In the genomic region with DNA sequence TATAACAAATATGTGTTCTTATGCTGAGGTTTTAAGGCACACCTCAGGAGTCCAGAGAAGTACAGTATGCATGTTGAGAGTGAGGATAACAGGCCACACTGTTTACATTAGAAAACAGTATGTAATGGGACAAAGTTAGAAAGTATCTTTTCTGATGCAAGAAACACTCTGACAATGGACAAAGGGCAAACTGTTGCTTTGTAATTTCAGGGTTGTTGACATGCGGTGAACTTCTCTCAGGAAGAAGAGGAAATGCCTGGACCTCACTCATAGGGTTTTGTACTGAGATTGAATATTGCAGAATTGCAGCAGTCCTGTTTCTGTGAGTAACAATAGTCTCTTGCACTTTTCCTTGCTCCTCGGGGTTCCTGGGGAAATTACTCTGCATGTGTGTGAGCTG, we compare ENCODE assay signal across 8 mouse cellular contexts. TPM values are rescaled to one million over a fixed set of nuclear protein-coding genes. Genes with fewer than 3 reads are reported as not detected.
DNase-seq lines count a peak whose midpoint lies in the region; ATAC-seq and TF ChIP-seq lines count a peak whose summit lies in the region.

No protein-coding gene starts in this region.

- H3K4me1 ChIP-seq in hindbrain, embryonic 16.5 days (ENCODE audit: control insufficient read depth, insufficient read depth, low read depth, low read length), result peaks cover 7% of the 10 kb centered on the region
- H3K4me1 ChIP-seq in midbrain, embryonic 10.5 days, result peaks cover 12% of the 10 kb centered on the region

- peak overlapping the region; percentile 73 for H3K4me3 ChIP-seq in gastrocnemius, adult 2 months
- peak overlapping the region; percentile 77 for H3K4me3 ChIP-seq in hindbrain, embryonic 16.5 days (ENCODE audit: low read length)
- peak overlapping the region; percentile 70 for H3K4me3 ChIP-seq in midbrain, embryonic 10.5 days

- H3K9ac ChIP-seq in hindbrain, embryonic 16.5 days (ENCODE audit: low read depth, low read length), result no peak overlapping the region

- no peak for TF ChIP-seq POLR2A in brain, embryonic 14.5 days (IDR thresholded peaks at IDR 0.05; ENCODE audit: borderline replicate concordance, extremely low read depth, insufficient read depth, insufficient read length, poor library complexity, severe bottlenecking)

- no peak for ATAC-seq in hindbrain, embryonic 16.5 days

- H3K36me3 ChIP-seq in hindbrain, embryonic 16.5 days (ENCODE audit: control insufficient read depth, insufficient read depth, low read length), result peaks cover 6% of the 10 kb centered on the region; the same call in 1 of the 2 replicates
- H3K36me3 ChIP-seq in midbrain, embryonic 10.5 days, result peaks cover 34% of the 10 kb centered on the region

- no peaks in the 10 kb centered on the region for H3K27me3 ChIP-seq in hindbrain, embryonic 16.5 days (replicated peaks; ENCODE audit: control insufficient read depth, insufficient read depth, low read length)
- no peaks in the 10 kb centered on the region for H3K27me3 ChIP-seq in midbrain, embryonic 10.5 days (ENCODE audit: low read depth, poor library complexity, severe bottlenecking)

- WGBS in hindbrain, embryonic 16.5 days, result 21% methylated on average over 2 of the region's 2 CpGs
- 65% methylated on average over 2 of the region's 2 CpGs for WGBS in midbrain, embryonic 10.5 days

- no peaks in the 10 kb centered on the region for H3K9me3 ChIP-seq in hindbrain, embryonic 16.5 days (ENCODE audit: control insufficient read depth, low read length)
- H3K9me3 ChIP-seq in midbrain, embryonic 10.5 days (replicated peaks), result no peaks in the 10 kb centered on the region

- no peak for DNase-seq in gastrocnemius, adult 2 months
- no peak for DNase-seq in gastrocnemius, postnatal 10 days
- peak; percentile 5 for DNase-seq in brain, embryonic 14.5 days (ENCODE audit: low read depth)
- no peak for DNase-seq in midbrain, embryonic 10.5 days (ENCODE audit: low spot score)
- no peak for DNase-seq in frontal cortex, postnatal 14 days (ENCODE audit: low spot score in 2 of 2)
- DNase-seq in ovary, adult 18-20 months (ENCODE audit: low spot score), result no peak
- DNase-seq in right cerebral cortex, postnatal 36 days (ENCODE audit: low spot score in 2 of 2), result no peak

- TF ChIP-seq CTCF in gastrocnemius, adult 2 months (IDR thresholded peaks at IDR 0.05), result no peak
- TF ChIP-seq CTCF in brain, embryonic 14.5 days (IDR thresholded peaks at IDR 0.05; ENCODE audit: borderline replicate concordance, extremely low read depth, insufficient read depth, insufficient read length), result no peak

- intact Hi-C loops in gastrocnemius, adult 2 months (cut with DNase I), result loop anchor here (10.0 kb wide), 1 partner anchor 256 kb away; the partner anchor contains the start of genes Zfp942 and Zfp943

- H3K27ac ChIP-seq in gastrocnemius, adult 2 months, result peak overlapping the region; percentile 87; the same call in 1 of the 2 replicates
- H3K27ac ChIP-seq in hindbrain, embryonic 16.5 days (ENCODE audit: low read depth, low read length), result no peak overlapping the region
- H3K27ac ChIP-seq in midbrain, embryonic 10.5 days (replicated peaks), result peak overlapping the region; percentile 93; the same call in 1 of the 2 replicates

- peak overlapping the region; percentile 68 for H3K4me2 ChIP-seq in hindbrain, embryonic 16.5 days (ENCODE audit: low read length)

RNA-seq across cellular contexts. Expression of gene Zfp760, which starts 0.9 kb away (rescaled TPM):
- under 1 TPM; 0.81 to 0.89 TPM for total RNA-seq in gastrocnemius, adult 2 months (2021)
- total RNA-seq in gastrocnemius, postnatal 10 days (2021), result 1 to 10 TPM; 1.9 to 3.5 TPM
- 12.7 and 15.3 TPM in 2 replicates for polyA plus RNA-seq in brain, embryonic 14.5 days (2012; rRNA removed)
- polyA plus RNA-seq in hindbrain, embryonic 16.5 days (2015; fragmentation: Nextera tagmentation; extraction: Ambion mirVana), result 8.8 and 10.7 TPM in 2 replicates
- 18.6 and 20.7 TPM in 2 replicates for polyA plus RNA-seq in midbrain, embryonic 10.5 days (2016; fragmentation: Nextera tagmentation; extraction: Ambion mirVana)

RNA-seq across cellular contexts. Expression of gene Gm10226, which starts 16.7 kb away (rescaled TPM):
- not detected for total RNA-seq in gastrocnemius, adult 2 months (2021)
- total RNA-seq in gastrocnemius, postnatal 10 days (2021), result 1 to 10 TPM in 1 of 2 experiments, not detected in 1; 2.1 TPM
- 4.0 and 11.2 TPM in 2 replicates for polyA plus RNA-seq in brain, embryonic 14.5 days (2012; rRNA removed)
- 12.1 and 17.6 TPM in 2 replicates for polyA plus RNA-seq in hindbrain, embryonic 16.5 days (2015; fragmentation: Nextera tagmentation; extraction: Ambion mirVana)
- polyA plus RNA-seq in midbrain, embryonic 10.5 days (2016; fragmentation: Nextera tagmentation; extraction: Ambion mirVana), result 10.7 and 14.2 TPM in 2 replicates

RNA-seq across cellular contexts. Expression of gene Zfp229, which starts 22.2 kb away (rescaled TPM):
- total RNA-seq in gastrocnemius, adult 2 months (2021), result 1 to 10 TPM; 4.9 to 6.0 TPM
- 1 to 10 TPM; 5.9 to 7.5 TPM for total RNA-seq in gastrocnemius, postnatal 10 days (2021)
- polyA plus RNA-seq in brain, embryonic 14.5 days (2012; rRNA removed), result 6.6 and 10.3 TPM in 2 replicates
- polyA plus RNA-seq in hindbrain, embryonic 16.5 days (2015; fragmentation: Nextera tagmentation; extraction: Ambion mirVana), result 8.2 and 9.6 TPM in 2 replicates
- 7.8 and 9.7 TPM in 2 replicates for polyA plus RNA-seq in midbrain, embryonic 10.5 days (2016; fragmentation: Nextera tagmentation; extraction: Ambion mirVana)

RNA-seq across cellular contexts. Expression of gene Zfp983, which starts 58.0 kb away (rescaled TPM):
- total RNA-seq in gastrocnemius, adult 2 months (2021), result 1 to 10 TPM; 1.8 to 2.1 TPM
- total RNA-seq in gastrocnemius, postnatal 10 days (2021), result 1 to 10 TPM; 2.0 to 3.3 TPM
- 9.5 TPM in 2 replicates for polyA plus RNA-seq in brain, embryonic 14.5 days (2012; rRNA removed)
- 10.7 and 12.9 TPM in 2 replicates for polyA plus RNA-seq in hindbrain, embryonic 16.5 days (2015; fragmentation: Nextera tagmentation; extraction: Ambion mirVana)
- 5.7 and 6.9 TPM in 2 replicates for polyA plus RNA-seq in midbrain, embryonic 10.5 days (2016; fragmentation: Nextera tagmentation; extraction: Ambion mirVana)
